Mouse (Mus musculus) cerebellum, adult 11 months (tissue): ENCODE measurements around the gene Agbl5.

Experiments used
- DNase-seq: peaks from one replicate; pipeline ENCODE4 v3.0.0; 2022

Gene Agbl5

GRCm38 (mm10) chr5:30954556-30954955 is 66.1 kb downstream of the Agbl5 start:
- DNase-seq: no peak

- no peak for DNase-seq
These were observed 67.3 kb downstream of the Agbl5 start for GRCm38 (mm10) chr5:30955751-30956150.
